Mouse (Mus musculus): Measurements from ENCODE around the gene Gm21885. TPM values are rescaled to one million over a fixed set of nuclear protein-coding genes. Genes with fewer than 3 reads are reported as not detected.
A peak's percentile ranks its signal among the peaks of the same experiment; 100 is the strongest.

Gene Gm21885
- total and polyA plus RNA-seq, 3 experiments: 0.30 to 0.44 TPM; not detected in 1

GRCm38 (mm10) chr11:94317515-94317914 lies 35.8 kb downstream of the Gm21885 start:
- TF ChIP-seq CTCF (IDR thresholded peaks at IDR 0.05) (no peak), EP300 (IDR thresholded peaks at IDR 0.05; ENCODE audit: insufficient read depth, low read depth, low read length) (no peak), POLR2A (IDR thresholded peaks at IDR 0.05; ENCODE audit: insufficient read depth, low read depth, low read length) (no peak)
- 35% methylated on average over 4 of the region's 4 CpGs for WGBS

DNA sequence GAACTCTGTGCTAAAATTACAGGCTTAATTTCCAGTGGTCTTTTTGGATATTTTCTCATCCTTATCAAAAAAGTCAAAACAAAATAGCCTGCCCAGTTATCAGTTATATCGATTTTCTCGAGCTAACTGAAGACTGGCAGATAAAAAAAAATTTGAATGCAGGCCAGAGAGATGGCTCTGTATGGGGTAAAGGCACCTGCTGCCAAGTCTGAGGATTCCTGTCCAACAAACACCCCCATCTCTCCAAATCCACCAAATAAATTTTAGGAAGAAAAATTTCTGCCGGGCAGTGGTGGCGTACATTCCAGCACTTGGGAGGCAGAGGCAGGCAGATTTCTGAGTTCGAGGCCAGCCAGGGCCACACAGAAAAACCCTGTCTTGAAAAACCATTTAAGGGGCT lies 36.4 kb downstream of the Gm21885 start:
- Histone ChIP-seq H3K9ac (ENCODE audit: low read depth, low read length) (no peak overlapping the region), H3K79me2 (replicated peaks; ENCODE audit: control insufficient read depth, insufficient read depth, low read length) (peaks cover 18% of the 10 kb centered on the region), H3K27me3 (ENCODE audit: control insufficient read depth, insufficient read depth, low read length) (no peaks in the 10 kb centered on the region), H3K27ac (no peak overlapping the region), H3K4me1 (ENCODE audit: control insufficient read depth, insufficient read depth, low read length) (peaks cover 11% of the 10 kb centered on the region), H3K4me3 (no peak overlapping the region), H3K36me3 (ENCODE audit: control insufficient read depth, insufficient read depth, low read length) (peaks cover 63% of the 10 kb centered on the region)
- intact Hi-C loops (cut with DNase I): no loop called here
- WGBS: 58% methylated on average over 5 of the region's 5 CpGs
- no peak for TF ChIP-seq POLR2A (IDR thresholded peaks at IDR 0.05; ENCODE audit: insufficient read depth, low read depth, low read length)
- no peak for TF ChIP-seq EP300 (IDR thresholded peaks at IDR 0.05; ENCODE audit: insufficient read depth, low read depth, low read length)
- no peak for DNase-seq

More at GRCm38 (mm10) chr11:94317515-94317914, 35.8 kb downstream of the Gm21885 start:
- H3K4me1 ChIP-seq (ENCODE audit: control insufficient read depth, insufficient read depth, low read length): peaks cover 13% of the 10 kb centered on the region
- intact Hi-C loops (cut with DNase I): no loop called here
- no peaks in the 10 kb centered on the region for H3K27me3 ChIP-seq (ENCODE audit: control insufficient read depth, insufficient read depth, low read length)
- H3K4me3 ChIP-seq: no peak overlapping the region
- H3K27ac ChIP-seq: no peak overlapping the region
- H3K9ac ChIP-seq (ENCODE audit: low read depth, low read length): no peak overlapping the region
- H3K36me3 ChIP-seq (ENCODE audit: control insufficient read depth, insufficient read depth, low read length): peaks cover 68% of the 10 kb centered on the region
- H3K79me2 ChIP-seq (replicated peaks; ENCODE audit: control insufficient read depth, insufficient read depth, low read length): peaks cover 20% of the 10 kb centered on the region
- DNase-seq: no peak

DNA sequence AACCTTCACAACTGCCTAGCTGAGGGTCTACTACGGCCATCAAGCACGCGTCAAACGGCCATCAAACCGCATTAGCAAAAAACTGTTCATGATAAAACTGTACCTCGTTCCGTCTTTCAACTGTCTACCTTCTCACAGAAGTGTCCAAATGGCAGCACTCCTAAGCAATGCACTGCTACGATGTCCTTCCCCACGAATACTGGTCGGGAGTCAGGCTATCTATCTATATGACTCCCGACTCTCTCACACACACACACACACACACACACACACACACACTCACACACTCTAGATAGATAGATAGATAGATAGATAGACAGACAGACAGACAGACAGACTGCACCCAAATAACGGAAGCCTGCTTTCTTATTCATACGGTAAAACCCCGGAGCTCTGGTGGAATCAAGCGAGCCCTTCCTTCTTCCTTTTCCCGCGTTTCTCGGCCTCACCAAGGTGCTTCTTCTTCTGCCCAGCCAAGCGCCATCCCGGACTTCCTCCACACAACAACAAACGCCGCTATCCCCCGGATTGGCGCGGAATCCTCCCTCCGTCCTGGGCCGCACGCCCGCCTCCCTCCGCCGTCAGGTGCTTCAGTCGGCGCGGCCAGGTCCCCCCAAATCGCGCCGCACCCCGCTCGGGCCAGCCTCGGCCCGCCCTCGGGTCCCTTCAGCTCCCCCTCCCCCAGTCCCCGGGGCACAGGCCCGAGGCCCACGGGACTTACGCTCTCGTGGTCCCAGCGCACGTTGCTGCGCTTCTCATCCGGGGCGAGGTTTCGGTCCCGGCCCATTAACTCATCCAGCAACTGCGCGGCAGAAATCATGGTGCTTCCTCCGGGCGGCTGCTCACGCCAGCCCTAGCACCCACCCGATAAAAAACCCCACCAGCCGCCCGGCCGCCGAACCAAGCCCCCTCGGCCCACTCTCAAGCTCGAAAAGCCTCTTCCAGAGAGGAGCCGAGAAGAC lies 39.6 kb downstream of the Gm21885 start:
- peaks cover 15% of the 10 kb centered on the region for H3K79me2 ChIP-seq (replicated peaks; ENCODE audit: control insufficient read depth, insufficient read depth, low read length)
- peaks cover 2% of the 10 kb centered on the region for H3K4me1 ChIP-seq (ENCODE audit: control insufficient read depth, insufficient read depth, low read length)
- H3K27ac ChIP-seq: peak overlapping the region; percentile 90
- DNase-seq: no peak
- intact Hi-C loops (cut with DNase I): loop anchor here (5.0 kb wide), 1 partner anchor 109 kb away; the partner anchor contains the start of gene Tob1
- TF ChIP-seq EP300 (IDR thresholded peaks at IDR 0.05; ENCODE audit: insufficient read depth, low read depth, low read length) (0 out of 2 replicates have a peak, but pooled peaks have one; percentile 18), POLR2A (IDR thresholded peaks at IDR 0.05; ENCODE audit: insufficient read depth, low read depth, low read length) (no peak), CTCF (IDR thresholded peaks at IDR 0.05) (no peak)
- H3K36me3 ChIP-seq (ENCODE audit: control insufficient read depth, insufficient read depth, low read length): peaks cover 35% of the 10 kb centered on the region
- WGBS: under 1% methylated on average over 67 of the region's 67 CpGs
- H3K27me3 ChIP-seq (ENCODE audit: control insufficient read depth, insufficient read depth, low read length): no peaks in the 10 kb centered on the region
- H3K9ac ChIP-seq (ENCODE audit: low read depth, low read length): peak overlapping the region; percentile 96
- H3K4me3 ChIP-seq: peak overlapping the region; percentile 83

- peaks cover 32% of the 10 kb centered on the region for H3K36me3 ChIP-seq (ENCODE audit: control insufficient read depth, insufficient read depth, low read length)
- peaks cover 13% of the 10 kb centered on the region for H3K79me2 ChIP-seq (replicated peaks; ENCODE audit: control insufficient read depth, insufficient read depth, low read length)
- under 1% methylated on average over 36 of the region's 36 CpGs for WGBS
- H3K4me1 ChIP-seq (ENCODE audit: control insufficient read depth, insufficient read depth, low read length): peaks cover 3% of the 10 kb centered on the region
- intact Hi-C loops (cut with DNase I): loop anchor here (5.0 kb wide), 1 partner anchor 110 kb away; the partner anchor contains the start of gene Tob1
- peak; percentile 97 for DNase-seq
- H3K27ac ChIP-seq: peak within 1 kb of the TSS; percentile 90
- peak within 1 kb of the TSS; percentile 96 for H3K9ac ChIP-seq (ENCODE audit: low read depth, low read length)
- peak within 1 kb of the TSS; percentile 83 for H3K4me3 ChIP-seq
- TF ChIP-seq POLR2A (IDR thresholded peaks at IDR 0.05; ENCODE audit: insufficient read depth, low read depth, low read length): peak; percentile 97
- no peak for TF ChIP-seq CTCF (IDR thresholded peaks at IDR 0.05)
- peak; percentile 44; the same call in 1 of the 2 replicates for TF ChIP-seq EP300 (IDR thresholded peaks at IDR 0.05; ENCODE audit: insufficient read depth, low read depth, low read length)
- no peaks in the 10 kb centered on the region for H3K27me3 ChIP-seq (ENCODE audit: control insufficient read depth, insufficient read depth, low read length)
Measured at GRCm38 (mm10) chr11:94321931-94322400, 40.3 kb downstream of the Gm21885 start, which contains the start of gene Luc7l3. Gene Luc7l3 (minus strand): TSS chr11:94321988.

- intact Hi-C loops (cut with DNase I): loop anchor here (5.0 kb wide), 1 partner anchor 110 kb away; the partner anchor contains the start of gene Tob1
Measured at GRCm38 (mm10) chr11:94322636-94323035, 41.0 kb downstream of the Gm21885 start.

More at GRCm38 (mm10) chr11:94322636-94323035, 41.0 kb downstream of the Gm21885 start:
- DNase-seq: no peak
- Histone ChIP-seq H3K9ac (ENCODE audit: low read depth, low read length) (no peak overlapping the region), H3K4me3 (peak overlapping the region; percentile 83), H3K79me2 (replicated peaks; ENCODE audit: control insufficient read depth, insufficient read depth, low read length) (peaks cover 13% of the 10 kb centered on the region), H3K4me1 (ENCODE audit: control insufficient read depth, insufficient read depth, low read length) (peaks cover 4% of the 10 kb centered on the region), H3K27me3 (ENCODE audit: control insufficient read depth, insufficient read depth, low read length) (no peaks in the 10 kb centered on the region), H3K27ac (peak overlapping the region; percentile 90), H3K36me3 (ENCODE audit: control insufficient read depth, insufficient read depth, low read length) (peaks cover 27% of the 10 kb centered on the region)
- WGBS: 50% methylated on average over 5 of the region's 5 CpGs
- no peak for TF ChIP-seq CTCF (IDR thresholded peaks at IDR 0.05)
